Mouse (Mus musculus): Measurements from ENCODE around the gene Reps2. TPM values are rescaled to one million over a fixed set of nuclear protein-coding genes. Genes with fewer than 3 reads are reported as not detected.

The Reps2 gene
- total RNA-seq, 1 experiment, result 1.5 TPM

DNA sequence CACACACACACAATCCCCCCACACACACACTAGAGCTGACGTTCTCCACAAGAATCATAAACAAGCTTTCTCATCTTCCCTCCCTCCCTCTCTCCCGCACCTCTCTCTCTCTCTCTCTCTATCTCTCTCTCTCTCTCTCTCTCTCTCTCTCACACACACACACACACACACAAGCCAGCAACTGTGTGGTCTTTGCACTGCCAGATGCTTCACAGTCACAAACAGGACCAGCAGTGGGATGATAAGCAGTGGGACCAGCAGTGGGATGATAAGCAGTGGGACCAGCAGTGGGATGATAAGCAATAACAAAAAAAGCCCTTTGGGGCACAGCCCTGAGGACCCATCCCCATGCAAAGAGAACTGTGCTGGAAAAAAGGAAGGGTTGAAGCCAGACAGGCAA lies 35.4 kb upstream of the Reps2 start:
- Histone ChIP-seq H3K4me1 (ENCODE audit: control insufficient read depth in 2 of 2, insufficient read depth in 2 of 2, low read length in 2 of 2, poor library complexity in 1 of 2) (no peaks in the 10 kb centered on the region), H3K9me3 (ENCODE audit: control insufficient read depth, insufficient read depth, low read depth, low read length) (no peaks in the 10 kb centered on the region), H3K36me3 (ENCODE audit: control insufficient read depth, insufficient read depth, low read length, poor library complexity, severe bottlenecking) (no peaks in the 10 kb centered on the region), H3K9ac (ENCODE audit: insufficient read depth, low read depth, low read length, poor library complexity, severe bottlenecking) (no peak overlapping the region), H3K27ac (ENCODE audit: insufficient read depth, low read depth, low read length, poor library complexity, severe bottlenecking) (no peak overlapping the region), H3K4me3 (ENCODE audit: insufficient read depth in 1 of 2, low read depth in 1 of 2, low read length in 2 of 2, poor library complexity in 1 of 2, severe bottlenecking in 1 of 2) (no peak overlapping the region)
- TF ChIP-seq CHD2 (IDR thresholded peaks at IDR 0.05; ENCODE audit: low read depth, low read length) (no peak), ZC3H11A (IDR thresholded peaks at IDR 0.05; ENCODE audit: borderline replicate concordance, low read depth, low read length) (no peak), HCFC1 (IDR thresholded peaks at IDR 0.05; ENCODE audit: borderline replicate concordance, insufficient read depth, low read length) (no peak), ZNF384 (IDR thresholded peaks at IDR 0.05; ENCODE audit: low read depth, low read length) (no peak), MAFK (IDR thresholded peaks at IDR 0.05; ENCODE audit: insufficient read depth, low read depth, low read length) (no peak)
- no peak for DNase-seq (ENCODE audit: low read depth, low spot score)
- in situ Hi-C loops (cut with MboI; ENCODE audit: low sequenced_read_pairs in 2 of 2, unreplicated experiment in 2 of 2), result no loop called here

DNA sequence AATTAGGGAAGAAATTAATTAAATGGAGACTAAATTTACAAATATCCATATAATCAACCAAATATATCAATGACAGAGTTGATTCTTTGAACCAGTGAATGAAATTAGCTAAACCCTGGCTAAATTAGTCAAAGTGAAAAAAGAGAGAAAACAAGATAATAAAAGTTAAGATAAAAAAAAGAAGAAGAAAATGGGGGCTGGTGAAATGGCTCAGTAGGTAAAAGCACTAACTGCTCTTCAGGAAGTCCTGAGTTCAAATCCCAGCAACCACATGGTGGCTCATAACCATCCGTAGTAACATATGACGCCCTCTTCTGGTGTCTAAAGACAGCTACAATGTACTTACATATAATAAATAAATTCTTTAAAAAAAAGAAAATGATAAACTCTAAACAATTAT lies 22.7 kb upstream of the Reps2 start:
- no peak for TF ChIP-seq MAFK (IDR thresholded peaks at IDR 0.05; ENCODE audit: insufficient read depth, low read depth, low read length)
- no peak for TF ChIP-seq CHD2 (IDR thresholded peaks at IDR 0.05; ENCODE audit: low read depth, low read length)
- TF ChIP-seq ZNF384 (IDR thresholded peaks at IDR 0.05; ENCODE audit: low read depth, low read length), result no peak
- TF ChIP-seq HCFC1 (IDR thresholded peaks at IDR 0.05; ENCODE audit: borderline replicate concordance, insufficient read depth, low read length), result no peak
- Histone ChIP-seq H3K36me3 (ENCODE audit: control insufficient read depth, insufficient read depth, low read length, poor library complexity, severe bottlenecking) (no peaks in the 10 kb centered on the region), H3K27ac (ENCODE audit: insufficient read depth, low read depth, low read length, poor library complexity, severe bottlenecking) (no peak overlapping the region), H3K4me3 (ENCODE audit: insufficient read depth in 1 of 2, low read depth in 1 of 2, low read length in 2 of 2, poor library complexity in 1 of 2, severe bottlenecking in 1 of 2) (no peak overlapping the region), H3K4me1 (ENCODE audit: control insufficient read depth in 2 of 2, insufficient read depth in 2 of 2, low read length in 2 of 2, poor library complexity in 1 of 2) (no peaks in the 10 kb centered on the region), H3K9me3 (ENCODE audit: control insufficient read depth, insufficient read depth, low read depth, low read length) (no peaks in the 10 kb centered on the region), H3K9ac (ENCODE audit: insufficient read depth, low read depth, low read length, poor library complexity, severe bottlenecking) (no peak overlapping the region)
- DNase-seq (ENCODE audit: low read depth, low spot score), result no peak
- in situ Hi-C loops (cut with MboI; ENCODE audit: low sequenced_read_pairs in 2 of 2, unreplicated experiment in 2 of 2), result no loop called here

DNA sequence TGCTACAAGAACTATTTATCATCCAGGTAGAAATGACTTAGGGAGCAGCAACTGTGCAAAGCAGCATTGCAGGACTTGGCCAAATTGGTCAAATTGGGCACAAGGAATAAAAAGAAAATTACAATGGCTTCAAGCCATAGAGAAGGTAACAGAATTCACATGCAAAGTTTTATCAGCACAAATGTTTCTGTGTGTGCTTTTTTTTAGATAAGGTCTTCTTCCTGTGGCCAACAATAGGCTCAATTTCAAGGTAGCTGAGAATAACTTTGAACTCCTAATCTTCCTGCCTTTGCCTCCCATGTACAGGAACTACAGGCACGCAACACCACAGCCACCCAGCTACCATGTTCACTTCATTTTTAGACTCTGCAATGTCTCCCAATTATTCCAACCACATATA lies 16.7 kb upstream of the Reps2 start:
- H3K9ac ChIP-seq (ENCODE audit: insufficient read depth, low read depth, low read length, poor library complexity, severe bottlenecking), result no peak overlapping the region
- no peak overlapping the region for H3K4me3 ChIP-seq (ENCODE audit: insufficient read depth in 1 of 2, low read depth in 1 of 2, low read length in 2 of 2, poor library complexity in 1 of 2, severe bottlenecking in 1 of 2)
- DNase-seq (ENCODE audit: low read depth, low spot score), result no peak
- H3K4me1 ChIP-seq (ENCODE audit: control insufficient read depth in 2 of 2, insufficient read depth in 2 of 2, low read length in 2 of 2, poor library complexity in 1 of 2), result no peaks in the 10 kb centered on the region
- in situ Hi-C loops (cut with MboI; ENCODE audit: low sequenced_read_pairs in 2 of 2, unreplicated experiment in 2 of 2), result no loop called here
- H3K36me3 ChIP-seq (ENCODE audit: control insufficient read depth, insufficient read depth, low read length, poor library complexity, severe bottlenecking), result no peaks in the 10 kb centered on the region
- no peak for TF ChIP-seq HCFC1 (IDR thresholded peaks at IDR 0.05; ENCODE audit: borderline replicate concordance, insufficient read depth, low read length)
- TF ChIP-seq MAFK (IDR thresholded peaks at IDR 0.05; ENCODE audit: insufficient read depth, low read depth, low read length), result no peak
- no peak for TF ChIP-seq ZNF384 (IDR thresholded peaks at IDR 0.05; ENCODE audit: low read depth, low read length)
- no peak for TF ChIP-seq CHD2 (IDR thresholded peaks at IDR 0.05; ENCODE audit: low read depth, low read length)
- TF ChIP-seq ZC3H11A (IDR thresholded peaks at IDR 0.05; ENCODE audit: borderline replicate concordance, low read depth, low read length), result no peak
- H3K9me3 ChIP-seq (ENCODE audit: control insufficient read depth, insufficient read depth, low read depth, low read length), result no peaks in the 10 kb centered on the region
- H3K27ac ChIP-seq (ENCODE audit: insufficient read depth, low read depth, low read length, poor library complexity, severe bottlenecking), result no peak overlapping the region

DNA sequence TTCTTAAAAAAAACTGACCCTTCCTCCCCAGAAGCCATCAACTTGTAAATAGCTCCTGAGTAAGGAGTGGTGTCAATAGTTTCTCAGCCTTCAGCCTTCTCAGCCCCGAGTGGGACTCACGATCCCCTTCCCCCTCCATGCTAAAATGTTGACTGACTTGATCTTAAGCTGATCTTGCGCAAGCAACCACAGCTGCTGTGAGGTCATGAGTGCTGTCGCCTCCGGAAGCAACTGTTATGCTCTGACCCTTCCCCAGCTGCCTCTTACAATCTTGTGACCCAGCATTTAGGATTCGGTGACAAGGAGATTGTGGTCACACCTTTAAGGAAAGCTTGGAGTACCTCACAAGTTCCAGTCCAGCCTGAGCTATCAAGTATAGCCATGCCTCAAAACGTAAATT lies 10.1 kb upstream of the Reps2 start:
- in situ Hi-C loops (cut with MboI; ENCODE audit: low sequenced_read_pairs in 2 of 2, unreplicated experiment in 2 of 2), result no loop called here
- Histone ChIP-seq H3K4me3 (ENCODE audit: insufficient read depth in 1 of 2, low read depth in 1 of 2, low read length in 2 of 2, poor library complexity in 1 of 2, severe bottlenecking in 1 of 2) (no peak overlapping the region), H3K27ac (ENCODE audit: insufficient read depth, low read depth, low read length, poor library complexity, severe bottlenecking) (no peak overlapping the region), H3K9me3 (ENCODE audit: control insufficient read depth, insufficient read depth, low read depth, low read length) (no peaks in the 10 kb centered on the region), H3K9ac (ENCODE audit: insufficient read depth, low read depth, low read length, poor library complexity, severe bottlenecking) (no peak overlapping the region), H3K4me1 (ENCODE audit: control insufficient read depth in 2 of 2, insufficient read depth in 2 of 2, low read length in 2 of 2, poor library complexity in 1 of 2) (no peaks in the 10 kb centered on the region), H3K36me3 (ENCODE audit: control insufficient read depth, insufficient read depth, low read length, poor library complexity, severe bottlenecking) (no peaks in the 10 kb centered on the region)
- TF ChIP-seq HCFC1 (IDR thresholded peaks at IDR 0.05; ENCODE audit: borderline replicate concordance, insufficient read depth, low read length) (no peak), MAFK (IDR thresholded peaks at IDR 0.05; ENCODE audit: insufficient read depth, low read depth, low read length) (no peak), ZNF384 (IDR thresholded peaks at IDR 0.05; ENCODE audit: low read depth, low read length) (no peak), CHD2 (IDR thresholded peaks at IDR 0.05; ENCODE audit: low read depth, low read length) (no peak), ZC3H11A (IDR thresholded peaks at IDR 0.05; ENCODE audit: borderline replicate concordance, low read depth, low read length) (no peak)
- DNase-seq (ENCODE audit: low read depth, low spot score), result no peak

DNA sequence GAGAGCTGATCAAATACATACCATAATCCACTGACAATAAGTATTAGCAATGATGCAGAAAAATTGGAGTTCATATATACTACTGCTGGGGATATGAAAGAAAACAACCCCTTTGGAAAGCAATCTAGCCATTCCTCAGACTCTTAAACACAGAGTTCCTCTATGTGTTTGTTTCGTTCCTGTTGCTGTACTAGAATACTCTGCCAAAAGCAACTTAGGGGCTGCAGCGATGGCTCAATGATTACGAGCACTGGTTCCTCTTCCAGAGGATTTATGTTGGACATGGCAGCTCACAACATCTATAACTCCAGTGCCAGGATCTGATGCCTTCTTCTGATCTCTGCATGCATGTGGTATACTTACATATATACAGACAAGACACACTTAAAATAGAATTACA lies 9.0 kb upstream of the Reps2 start:
- Histone ChIP-seq H3K9ac (ENCODE audit: insufficient read depth, low read depth, low read length, poor library complexity, severe bottlenecking) (no peak overlapping the region), H3K4me1 (ENCODE audit: control insufficient read depth in 2 of 2, insufficient read depth in 2 of 2, low read length in 2 of 2, poor library complexity in 1 of 2) (no peaks in the 10 kb centered on the region), H3K36me3 (ENCODE audit: control insufficient read depth, insufficient read depth, low read length, poor library complexity, severe bottlenecking) (no peaks in the 10 kb centered on the region), H3K9me3 (ENCODE audit: control insufficient read depth, insufficient read depth, low read depth, low read length) (no peaks in the 10 kb centered on the region), H3K27ac (ENCODE audit: insufficient read depth, low read depth, low read length, poor library complexity, severe bottlenecking) (no peak overlapping the region), H3K4me3 (ENCODE audit: insufficient read depth in 1 of 2, low read depth in 1 of 2, low read length in 2 of 2, poor library complexity in 1 of 2, severe bottlenecking in 1 of 2) (no peak overlapping the region)
- TF ChIP-seq ZNF384 (IDR thresholded peaks at IDR 0.05; ENCODE audit: low read depth, low read length) (no peak), MAFK (IDR thresholded peaks at IDR 0.05; ENCODE audit: insufficient read depth, low read depth, low read length) (no peak), ZC3H11A (IDR thresholded peaks at IDR 0.05; ENCODE audit: borderline replicate concordance, low read depth, low read length) (no peak), HCFC1 (IDR thresholded peaks at IDR 0.05; ENCODE audit: borderline replicate concordance, insufficient read depth, low read length) (no peak), CHD2 (IDR thresholded peaks at IDR 0.05; ENCODE audit: low read depth, low read length) (no peak)
- in situ Hi-C loops (cut with MboI; ENCODE audit: low sequenced_read_pairs in 2 of 2, unreplicated experiment in 2 of 2), result no loop called here
- no peak for DNase-seq (ENCODE audit: low read depth, low spot score)
